ENCODE assay signal across 10 mouse cellular contexts in genomic region chr17:35044904-35045806, GRCm38 (mm10). TPM values are rescaled to one million over a fixed set of nuclear protein-coding genes. Genes with fewer than 3 reads are reported as not detected.
A peak's percentile ranks its signal among the peaks of the same experiment; 100 is the strongest.
DNase-seq lines count a peak whose midpoint lies in the region; ATAC-seq and TF ChIP-seq lines count a peak whose summit lies in the region.
"Had no signal": no experiment of that assay in that cellular context is flagged by ENCODE, and none has a peak within 500 bp of the region (broad histone marks: within the 10 kb centered on the region; RNA-seq: fewer than 3 reads in every experiment).

No protein-coding gene starts in this region.

- H3K9ac ChIP-seq in lung, embryonic 15.5 days = peak overlapping the region; percentile 68
- H3K9ac ChIP-seq in embryonic facial prominence, embryonic 15.5 days = no peak overlapping the region
- peak overlapping the region; percentile 90; the same call in 1 of the 2 replicates for H3K9ac ChIP-seq in limb, embryonic 13.5 days

- peak overlapping the region; percentile 46 for H3K4me3 ChIP-seq in lung, embryonic 15.5 days
- peak overlapping the region; percentile 61 for H3K4me3 ChIP-seq in embryonic facial prominence, embryonic 15.5 days (replicated peaks)
- peak overlapping the region; percentile 61 for H3K4me3 ChIP-seq in limb, embryonic 13.5 days
- no peak overlapping the region for H3K4me3 ChIP-seq in small intestine, adult 2 months (ENCODE audit: low read depth, low read length)

- H3K36me3 ChIP-seq in lung, embryonic 15.5 days = no peaks in the 10 kb centered on the region
- no peaks in the 10 kb centered on the region for H3K36me3 ChIP-seq in embryonic facial prominence, embryonic 15.5 days
- H3K36me3 ChIP-seq in limb, embryonic 13.5 days = no peaks in the 10 kb centered on the region
- no peaks in the 10 kb centered on the region for H3K36me3 ChIP-seq in small intestine, adult 2 months (ENCODE audit: control insufficient read depth, insufficient read depth, low read length)

- 70% methylated on average over 7 of the region's 7 CpGs for WGBS in lung, embryonic 15.5 days
- 84% methylated on average over 7 of the region's 7 CpGs for WGBS in embryonic facial prominence, embryonic 15.5 days
- 84% methylated on average over 7 of the region's 7 CpGs for WGBS in limb, embryonic 13.5 days
- 61% methylated on average over 7 of the region's 7 CpGs for WGBS in small intestine, adult 2 months

- H3K9me3 ChIP-seq in lung, embryonic 15.5 days = no peaks in the 10 kb centered on the region
- H3K9me3 ChIP-seq in embryonic facial prominence, embryonic 15.5 days (replicated peaks) = no peaks in the 10 kb centered on the region
- H3K9me3 ChIP-seq in limb, embryonic 13.5 days = no peaks in the 10 kb centered on the region

- H3K4me2 ChIP-seq in lung, embryonic 15.5 days = peak overlapping the region; percentile 84
- H3K4me2 ChIP-seq in embryonic facial prominence, embryonic 15.5 days (replicated peaks) = peak overlapping the region; percentile 98
- peak overlapping the region; percentile 96 for H3K4me2 ChIP-seq in limb, embryonic 13.5 days (replicated peaks)

- no peaks in the 10 kb centered on the region for H3K27me3 ChIP-seq in lung, embryonic 15.5 days
- no peaks in the 10 kb centered on the region for H3K27me3 ChIP-seq in embryonic facial prominence, embryonic 15.5 days
- no peaks in the 10 kb centered on the region for H3K27me3 ChIP-seq in limb, embryonic 13.5 days
- H3K27me3 ChIP-seq in small intestine, adult 2 months (ENCODE audit: control insufficient read depth, insufficient read depth, low read length) = no peaks in the 10 kb centered on the region

- H3K4me1 ChIP-seq in lung, embryonic 15.5 days = peaks cover 50% of the 10 kb centered on the region
- peaks cover 48% of the 10 kb centered on the region for H3K4me1 ChIP-seq in embryonic facial prominence, embryonic 15.5 days
- H3K4me1 ChIP-seq in limb, embryonic 13.5 days = peaks cover 46% of the 10 kb centered on the region
- peaks cover 21% of the 10 kb centered on the region for H3K4me1 ChIP-seq in small intestine, adult 2 months (ENCODE audit: control insufficient read depth, insufficient read depth, insufficient read length, low read length)

- DNase-seq in lung, postnatal 14 days = no peak
- no peak for DNase-seq in embryo, embryonic 11 days
- DNase-seq in layer of hippocampus, postnatal 14 days (ENCODE audit: low spot score in 2 of 2) = no peak
- no peak for DNase-seq in embryo, embryonic 10.5 days (ENCODE audit: low spot score)
- DNase-seq: adrenal gland, postnatal 10 days had no signal

- TF ChIP-seq POLR2A in small intestine, adult 2 months (IDR thresholded peaks at IDR 0.05; ENCODE audit: low read depth, low read length) = no peak

- no peak for ATAC-seq in lung, embryonic 15.5 days (ENCODE audit: borderline replicate concordance, extremely low read depth, low FRiP score, low TSS enrichment)
- ATAC-seq in embryonic facial prominence, embryonic 15.5 days (ENCODE audit: insufficient number of reproducible peaks, low FRiP score, low TSS enrichment, low read depth) = no peak
- no peak for ATAC-seq in limb, embryonic 13.5 days (ENCODE audit: low FRiP score, low read depth)

- peak overlapping the region; percentile 89 for H3K27ac ChIP-seq in lung, embryonic 15.5 days
- peak overlapping the region; percentile 23 for H3K27ac ChIP-seq in embryonic facial prominence, embryonic 15.5 days (replicated peaks)
- H3K27ac ChIP-seq in limb, embryonic 13.5 days = no peak overlapping the region
- H3K27ac ChIP-seq in small intestine, adult 2 months (ENCODE audit: insufficient read depth, low read depth, low read length) = peak overlapping the region; percentile 7; the same call in 1 of the 2 replicates

- no peak for TF ChIP-seq CTCF in small intestine, adult 2 months (IDR thresholded peaks at IDR 0.05; ENCODE audit: extremely low read depth, insufficient read length, insufficient replicate concordance, low read depth, low read length)

RNA-seq across cellular contexts. Expression of gene Msh5, which starts 1.4 kb away (rescaled TPM):
- polyA plus RNA-seq in lung, embryonic 15.5 days (2015; fragmentation: Nextera tagmentation; extraction: Ambion mirVana) = 4.4 TPM in 2 replicates
- polyA plus RNA-seq in embryonic facial prominence, embryonic 15.5 days (2015; fragmentation: Nextera tagmentation; extraction: Ambion mirVana) = 3.6 and 5.4 TPM in 2 replicates
- polyA plus RNA-seq in limb, embryonic 13.5 days (2015; fragmentation: Nextera tagmentation; extraction: Ambion mirVana) = 2.6 and 4.6 TPM in 2 replicates
- polyA plus RNA-seq in small intestine, adult 2 months (2012; rRNA removed) = 2.2 and 2.3 TPM in 2 replicates
- 1 to 10 TPM in 1 of 2 experiments, under 1 TPM in 1; 0.79 to 1.9 TPM for total RNA-seq in layer of hippocampus, postnatal 14 days (2021)

RNA-seq across cellular contexts. Expression of gene Clic1, which starts 4.6 kb away (rescaled TPM):
- polyA plus RNA-seq in lung, embryonic 15.5 days (2015; fragmentation: Nextera tagmentation; extraction: Ambion mirVana) = 283 and 300 TPM in 2 replicates
- 324 and 329 TPM in 2 replicates for polyA plus RNA-seq in embryonic facial prominence, embryonic 15.5 days (2015; fragmentation: Nextera tagmentation; extraction: Ambion mirVana)
- 247 and 266 TPM in 2 replicates for polyA plus RNA-seq in limb, embryonic 13.5 days (2015; fragmentation: Nextera tagmentation; extraction: Ambion mirVana)
- 134 and 219 TPM in 2 replicates for polyA plus RNA-seq in small intestine, adult 2 months (2012; rRNA removed)
- 10 to 100 TPM; 11.7 to 14.8 TPM for total RNA-seq in layer of hippocampus, postnatal 14 days (2021)

RNA-seq across cellular contexts. Expression of gene Ddah2, which starts 13.7 kb away (rescaled TPM):
- 330 and 333 TPM in 2 replicates for polyA plus RNA-seq in lung, embryonic 15.5 days (2015; fragmentation: Nextera tagmentation; extraction: Ambion mirVana)
- 319 and 347 TPM in 2 replicates for polyA plus RNA-seq in embryonic facial prominence, embryonic 15.5 days (2015; fragmentation: Nextera tagmentation; extraction: Ambion mirVana)
- 423 and 428 TPM in 2 replicates for polyA plus RNA-seq in limb, embryonic 13.5 days (2015; fragmentation: Nextera tagmentation; extraction: Ambion mirVana)
- polyA plus RNA-seq in small intestine, adult 2 months (2012; rRNA removed) = 8.5 and 14.5 TPM in 2 replicates
- total RNA-seq in layer of hippocampus, postnatal 14 days (2021) = 10 to 100 TPM; 26.4 to 33.1 TPM

RNA-seq across cellular contexts. Expression of gene Sapcd1, which starts 17.3 kb away (rescaled TPM):
- polyA plus RNA-seq in lung, embryonic 15.5 days (2015; fragmentation: Nextera tagmentation; extraction: Ambion mirVana) = 7.2 and 7.7 TPM in 2 replicates
- polyA plus RNA-seq in embryonic facial prominence, embryonic 15.5 days (2015; fragmentation: Nextera tagmentation; extraction: Ambion mirVana) = 21.5 and 23.4 TPM in 2 replicates
- polyA plus RNA-seq in limb, embryonic 13.5 days (2015; fragmentation: Nextera tagmentation; extraction: Ambion mirVana) = 7.2 and 8.2 TPM in 2 replicates
- 0.87 and 1.0 TPM in 2 replicates for polyA plus RNA-seq in small intestine, adult 2 months (2012; rRNA removed)
- 1 to 10 TPM; 1.8 to 2.6 TPM for total RNA-seq in layer of hippocampus, postnatal 14 days (2021)
- total RNA-seq: hematopoietic stem cell, adult 5-6 weeks had no signal

RNA-seq across cellular contexts. Expression of gene Ly6g6c, which starts 20.0 kb away (rescaled TPM):
- 0.36 and 0.39 TPM in 2 replicates for polyA plus RNA-seq in lung, embryonic 15.5 days (2015; fragmentation: Nextera tagmentation; extraction: Ambion mirVana)
- 98.5 and 131 TPM in 2 replicates for polyA plus RNA-seq in embryonic facial prominence, embryonic 15.5 days (2015; fragmentation: Nextera tagmentation; extraction: Ambion mirVana)
- polyA plus RNA-seq in limb, embryonic 13.5 days (2015; fragmentation: Nextera tagmentation; extraction: Ambion mirVana) = 0.15 TPM in 1 of 2 replicates, not detected in the other
- 9.3 and 9.9 TPM in 2 replicates for polyA plus RNA-seq in small intestine, adult 2 months (2012; rRNA removed)
- total RNA-seq in layer of hippocampus, postnatal 14 days (2021) = not detected
- total RNA-seq: adrenal gland, postnatal 10 days; hematopoietic stem cell, adult 5-6 weeks had no signal

Comparison
In these comparisons a context has a peak if more than half of its experiments do, and no peak if none do; other contexts are left out.
1. RNA of gene Ddah2, which starts 13.7 kb away (polyA plus RNA-seq): 423 to 428 TPM in limb, embryonic 13.5 days, 330 to 333 TPM in lung, embryonic 15.5 days and 319 to 347 TPM in embryonic facial prominence, embryonic 15.5 days; 8.5 to 14.5 TPM in small intestine, adult 2 months; every median in the first group is over 10 times any median in the second.
2. Peak in every context shown above with its lines, with median percentiles within 50 percentile points of each other: H3K4me2 ChIP-seq.